In genomic region chr13:45894760-45895159, GRCm38 (mm10) we compare ENCODE assay signal across 20 mouse cellular contexts.
DNase-seq lines count a peak whose midpoint lies in the region; ATAC-seq and TF ChIP-seq lines count a peak whose summit lies in the region.
"Had no signal": no experiment of that assay in that cellular context is flagged by ENCODE, and none has a peak within 500 bp of the region (broad histone marks: within the 10 kb centered on the region; RNA-seq: fewer than 3 reads in every experiment).

No protein-coding gene starts in this region.

- no peaks in the 10 kb centered on the region for H3K36me3 ChIP-seq in heart, embryonic 12.5 days
- no peaks in the 10 kb centered on the region for H3K36me3 ChIP-seq in kidney, postnatal 0 days (ENCODE audit: insufficient read depth, low read length)
- no peaks in the 10 kb centered on the region for H3K36me3 ChIP-seq in kidney, adult 2 months (ENCODE audit: control insufficient read depth, insufficient read depth, low read length)
- no peaks in the 10 kb centered on the region for H3K36me3 ChIP-seq in limb, embryonic 10.5 days
- H3K36me3 ChIP-seq: heart, embryonic 10.5 days; heart, embryonic 15.5 days; hindbrain, embryonic 13.5 days had no signal

- peak; percentile 80 for DNase-seq in heart, adult 11 months
- peak; percentile 69 for DNase-seq in kidney, postnatal 0 days (ENCODE audit: low spot score)
- no peak for DNase-seq in kidney, adult 2 months
- peak; percentile 50 for DNase-seq in brain, embryonic 14.5 days (ENCODE audit: low read depth)
- DNase-seq in limb, embryonic 10.5 days (ENCODE audit: low spot score): no peak
- no peak for DNase-seq in embryo, embryonic 9.5 days (ENCODE audit: extremely low spot score)
- DNase-seq: adrenal gland, postnatal 14 days; cerebellum, adult 2 months; cerebellum, postnatal 10 days; gastrocnemius, postnatal 36 days; heart, adult 18-20 months; heart, postnatal 14 days had no signal

- ATAC-seq in heart, embryonic 12.5 days (ENCODE audit: insufficient number of reproducible peaks, low FRiP score): no peak
- no peak for ATAC-seq in kidney, postnatal 0 days (replicated peaks; ENCODE audit: low FRiP score, low read depth)
- ATAC-seq: forebrain, embryonic 13.5 days; hindbrain, postnatal 0 days; Patski had no signal

- TF ChIP-seq POLR2A in kidney, adult 2 months (IDR thresholded peaks at IDR 0.05; ENCODE audit: low read depth, low read length): no peak
- TF ChIP-seq POLR2A in brain, embryonic 14.5 days (IDR thresholded peaks at IDR 0.05; ENCODE audit: borderline replicate concordance, extremely low read depth, insufficient read depth, insufficient read length, poor library complexity, severe bottlenecking): no peak

- 86% methylated on average over 10 of the region's 10 CpGs for WGBS in heart, embryonic 12.5 days
- WGBS in kidney, postnatal 0 days: 52% methylated on average over 10 of the region's 10 CpGs
- 54% methylated on average over 10 of the region's 10 CpGs for WGBS in kidney, adult 2 months
- 74% methylated on average over 10 of the region's 10 CpGs for WGBS in limb, embryonic 10.5 days

- H3K4me3 ChIP-seq in heart, embryonic 12.5 days: no peak overlapping the region
- H3K4me3 ChIP-seq in kidney, postnatal 0 days (replicated peaks; ENCODE audit: low read depth, low read length): no peak overlapping the region
- no peak overlapping the region for H3K4me3 ChIP-seq in kidney, adult 2 months (ENCODE audit: insufficient read depth, low read depth, low read length)
- H3K4me3 ChIP-seq in limb, embryonic 10.5 days: no peak overlapping the region
- H3K4me3 ChIP-seq: forebrain, embryonic 13.5 days; heart, embryonic 10.5 days; heart, embryonic 15.5 days; hindbrain, embryonic 13.5 days had no signal

- no peaks in the 10 kb centered on the region for H3K9me3 ChIP-seq in heart, embryonic 12.5 days (replicated peaks)
- no peaks in the 10 kb centered on the region for H3K9me3 ChIP-seq in kidney, postnatal 0 days (replicated peaks; ENCODE audit: low read length)
- H3K9me3 ChIP-seq in limb, embryonic 10.5 days (replicated peaks): no peaks in the 10 kb centered on the region
- H3K9me3 ChIP-seq: forebrain, embryonic 13.5 days; heart, embryonic 10.5 days; heart, embryonic 15.5 days; hindbrain, embryonic 13.5 days had no signal

- no peak overlapping the region for H3K27ac ChIP-seq in heart, embryonic 12.5 days (ENCODE audit: poor library complexity, severe bottlenecking)
- H3K27ac ChIP-seq in kidney, postnatal 0 days: 0 out of 2 replicates have a peak overlapping the region, but pooled peaks have one; percentile 21
- no peak overlapping the region for H3K27ac ChIP-seq in kidney, adult 2 months (ENCODE audit: insufficient read depth, low read depth, low read length)
- 0 out of 2 replicates have a peak overlapping the region, but pooled peaks have one; percentile 19 for H3K27ac ChIP-seq in limb, embryonic 10.5 days
- H3K27ac ChIP-seq: forebrain, embryonic 13.5 days; heart, embryonic 15.5 days; hindbrain, embryonic 13.5 days; hindbrain, postnatal 0 days had no signal

- H3K9ac ChIP-seq in heart, embryonic 12.5 days: no peak overlapping the region
- no peak overlapping the region for H3K9ac ChIP-seq in kidney, postnatal 0 days (ENCODE audit: low read depth, low read length)
- H3K9ac ChIP-seq: forebrain, embryonic 13.5 days; heart, embryonic 15.5 days; hindbrain, embryonic 13.5 days had no signal

- H3K4me2 ChIP-seq in heart, embryonic 12.5 days: no peak overlapping the region
- H3K4me2 ChIP-seq in kidney, postnatal 0 days (ENCODE audit: low read length): no peak overlapping the region
- H3K4me2 ChIP-seq: forebrain, embryonic 13.5 days; heart, embryonic 15.5 days; hindbrain, embryonic 13.5 days had no signal

- H3K4me1 ChIP-seq in heart, embryonic 12.5 days (replicated peaks): peaks cover 18% of the 10 kb centered on the region
- peaks cover 17% of the 10 kb centered on the region for H3K4me1 ChIP-seq in kidney, postnatal 0 days (replicated peaks; ENCODE audit: insufficient read depth, low read length)
- peaks cover 10% of the 10 kb centered on the region; the same call in 1 of the 2 replicates for H3K4me1 ChIP-seq in kidney, adult 2 months (ENCODE audit: control insufficient read depth, insufficient read depth, low read length)
- H3K4me1 ChIP-seq in limb, embryonic 10.5 days: peaks cover 16% of the 10 kb centered on the region
- H3K4me1 ChIP-seq: forebrain, embryonic 13.5 days had no signal

- no peaks in the 10 kb centered on the region for H3K27me3 ChIP-seq in heart, embryonic 12.5 days (replicated peaks)
- H3K27me3 ChIP-seq in kidney, postnatal 0 days (ENCODE audit: insufficient read depth, low read length): no peaks in the 10 kb centered on the region
- H3K27me3 ChIP-seq in kidney, adult 2 months (replicated peaks; ENCODE audit: control insufficient read depth, insufficient read depth, low read length): no peaks in the 10 kb centered on the region
- no peaks in the 10 kb centered on the region for H3K27me3 ChIP-seq in limb, embryonic 10.5 days (ENCODE audit: low read depth, poor library complexity, severe bottlenecking)
- H3K27me3 ChIP-seq: CH12.LX; forebrain, embryonic 13.5 days; heart, embryonic 15.5 days; hindbrain, embryonic 13.5 days; Patski had no signal

- no peak for TF ChIP-seq CTCF in kidney, postnatal 0 days (IDR thresholded peaks at IDR 0.05; ENCODE audit: low read depth)
- TF ChIP-seq CTCF in kidney, adult 2 months (conservative IDR thresholded peaks at IDR 0.05; ENCODE audit: insufficient read depth, insufficient read length, low read depth, low read length): no peak
- no peak for TF ChIP-seq CTCF in brain, embryonic 14.5 days (IDR thresholded peaks at IDR 0.05; ENCODE audit: borderline replicate concordance, extremely low read depth, insufficient read depth, insufficient read length)

Comparison
In these comparisons a context has a peak if more than half of its experiments do, and no peak if none do; other contexts are left out.
1. DNase-seq: peak in heart, adult 11 months (single experiment), kidney, postnatal 0 days (single experiment) and brain, embryonic 14.5 days (single experiment); none in kidney, adult 2 months (single experiment), limb, embryonic 10.5 days (single experiment) and embryo, embryonic 9.5 days (single experiment).
2. H3K27ac ChIP-seq: peak in kidney, postnatal 0 days (single experiment) and limb, embryonic 10.5 days (single experiment); none in heart, embryonic 12.5 days (single experiment) and kidney, adult 2 months (single experiment).